Mouse (Mus musculus): ENCODE measurements around the gene Inpp4b. TPM values are rescaled to one million over a fixed set of nuclear protein-coding genes. Genes with fewer than 3 reads are reported as not detected.
"Not testable (repeated sequence)": the region's sequence is repeated elsewhere in the genome, so short reads cannot be mapped to it uniquely, and the experiment has no call there.

The Inpp4b gene
- polyA plus RNA-seq, 1 experiment: 2.7 TPM

GRCm38 (mm10) chr8:81996823-81997222 is 654.5 kb downstream of the Inpp4b start:
- no peak overlapping the region for H3K27ac ChIP-seq (ENCODE audit: insufficient read depth, low read length)
- TF ChIP-seq POLR2A (IDR thresholded peaks at IDR 0.05; ENCODE audit: extremely low read depth, insufficient read depth, low read length): no peak
- TF ChIP-seq CTCF (IDR thresholded peaks at IDR 0.05; ENCODE audit: extremely low read depth, insufficient read depth, low read length): no peak
- H3K4me1 ChIP-seq (ENCODE audit: control insufficient read depth, insufficient read depth, low read length): no peaks in the 10 kb centered on the region; the same call in 1 of the 2 replicates
- no peak overlapping the region for H3K4me3 ChIP-seq (ENCODE audit: insufficient read depth, low read length)

- TF ChIP-seq CTCF (IDR thresholded peaks at IDR 0.05; ENCODE audit: extremely low read depth, insufficient read depth, low read length): no peak
- no peak for TF ChIP-seq POLR2A (IDR thresholded peaks at IDR 0.05; ENCODE audit: extremely low read depth, insufficient read depth, low read length)
- no peak overlapping the region for H3K4me3 ChIP-seq (ENCODE audit: insufficient read depth, low read length)
- no peaks in the 10 kb centered on the region for H3K4me1 ChIP-seq (ENCODE audit: control insufficient read depth, insufficient read depth, low read length)
- no peak overlapping the region for H3K27ac ChIP-seq (ENCODE audit: insufficient read depth, low read length)
Measured at GRCm38 (mm10) chr8:82004158-82004557, 661.8 kb downstream of the Inpp4b start.

DNA sequence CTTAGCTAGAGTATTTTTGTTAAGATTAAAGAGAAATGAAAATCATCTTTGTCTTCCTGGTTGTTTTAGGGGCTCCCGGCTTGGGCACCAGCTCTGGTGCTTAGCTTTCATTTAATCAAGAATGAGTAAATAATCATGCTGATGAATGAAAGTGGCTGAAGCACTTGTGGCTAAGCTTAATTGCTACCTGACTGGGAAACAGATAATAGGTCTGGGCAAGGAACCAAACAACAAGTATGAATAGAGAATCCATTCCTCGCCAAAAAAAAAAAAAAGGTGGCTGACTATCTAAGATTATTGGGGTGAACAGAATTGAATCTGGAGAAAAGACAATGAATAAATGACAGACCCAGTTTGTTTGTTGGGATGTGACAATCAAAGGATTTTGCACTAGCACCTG is 663.1 kb downstream of the Inpp4b start:
- no peak overlapping the region for H3K4me3 ChIP-seq (ENCODE audit: insufficient read depth, low read length)
- no peaks in the 10 kb centered on the region for H3K4me1 ChIP-seq (ENCODE audit: control insufficient read depth, insufficient read depth, low read length)
- no peak overlapping the region for H3K27ac ChIP-seq (ENCODE audit: insufficient read depth, low read length)
- TF ChIP-seq POLR2A (IDR thresholded peaks at IDR 0.05; ENCODE audit: extremely low read depth, insufficient read depth, low read length): no peak
- TF ChIP-seq CTCF (IDR thresholded peaks at IDR 0.05; ENCODE audit: extremely low read depth, insufficient read depth, low read length): no peak

- Histone ChIP-seq H3K4me1 (ENCODE audit: control insufficient read depth, insufficient read depth, low read length) (no peaks in the 10 kb centered on the region), H3K27ac (ENCODE audit: insufficient read depth, low read length) (no peak overlapping the region), H3K4me3 (ENCODE audit: insufficient read depth, low read length) (no peak overlapping the region)
- no peak for TF ChIP-seq POLR2A (IDR thresholded peaks at IDR 0.05; ENCODE audit: extremely low read depth, insufficient read depth, low read length)
- TF ChIP-seq CTCF (IDR thresholded peaks at IDR 0.05; ENCODE audit: extremely low read depth, insufficient read depth, low read length): no peak
Measured at GRCm38 (mm10) chr8:82017792-82018191, 675.4 kb downstream of the Inpp4b start.

DNA sequence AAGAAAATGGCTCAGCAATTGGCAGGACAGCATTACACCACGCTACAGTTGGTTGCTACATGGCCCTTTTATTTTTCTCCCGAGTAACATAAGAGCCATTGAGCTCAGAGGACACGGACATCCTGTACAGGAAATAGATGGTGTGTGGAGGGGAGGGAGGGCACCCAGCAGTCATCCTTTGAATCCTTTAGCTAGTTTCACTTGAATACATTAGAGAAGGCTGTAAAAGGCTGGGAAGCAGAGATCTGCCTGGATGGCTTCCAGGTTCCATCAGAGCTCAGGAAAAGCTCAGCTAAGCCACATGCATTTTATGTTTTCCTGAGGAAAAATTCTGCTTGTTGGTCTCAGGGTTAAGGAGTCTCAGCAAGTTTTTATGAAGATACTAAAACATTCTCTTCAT is 685.0 kb downstream of the Inpp4b start:
- H3K27ac ChIP-seq (ENCODE audit: insufficient read depth, low read length): no peak overlapping the region
- TF ChIP-seq POLR2A (IDR thresholded peaks at IDR 0.05; ENCODE audit: extremely low read depth, insufficient read depth, low read length): no peak
- no peak for TF ChIP-seq CTCF (IDR thresholded peaks at IDR 0.05; ENCODE audit: extremely low read depth, insufficient read depth, low read length)
- H3K4me1 ChIP-seq (ENCODE audit: control insufficient read depth, insufficient read depth, low read length): no peaks in the 10 kb centered on the region
- no peak overlapping the region for H3K4me3 ChIP-seq (ENCODE audit: insufficient read depth, low read length)

GRCm38 (mm10) chr8:82028896-82029295 is 686.5 kb downstream of the Inpp4b start:
- no peak overlapping the region for H3K4me3 ChIP-seq (ENCODE audit: insufficient read depth, low read length)
- TF ChIP-seq CTCF (IDR thresholded peaks at IDR 0.05; ENCODE audit: extremely low read depth, insufficient read depth, low read length) (peak; percentile 37; the same call in 1 of the 2 replicates), POLR2A (IDR thresholded peaks at IDR 0.05; ENCODE audit: extremely low read depth, insufficient read depth, low read length) (no peak)
- no peak overlapping the region for H3K27ac ChIP-seq (ENCODE audit: insufficient read depth, low read length)
- H3K4me1 ChIP-seq (ENCODE audit: control insufficient read depth, insufficient read depth, low read length): no peaks in the 10 kb centered on the region

- not testable (repeated sequence) for H3K4me3 ChIP-seq (ENCODE audit: insufficient read depth, low read length); H3K4me1 ChIP-seq (ENCODE audit: control insufficient read depth, insufficient read depth, low read length); H3K27ac ChIP-seq (ENCODE audit: insufficient read depth, low read length)
- TF ChIP-seq CTCF (IDR thresholded peaks at IDR 0.05; ENCODE audit: extremely low read depth, insufficient read depth, low read length): peak; percentile 15; the same call in 1 of the 2 replicates
Measured at GRCm38 (mm10) chr8:82032035-82032434, 689.7 kb downstream of the Inpp4b start.

- H3K4me1 ChIP-seq (ENCODE audit: control insufficient read depth, insufficient read depth, low read length): no peaks in the 10 kb centered on the region
- no peak overlapping the region for H3K4me3 ChIP-seq (ENCODE audit: insufficient read depth, low read length)
- TF ChIP-seq CTCF (IDR thresholded peaks at IDR 0.05; ENCODE audit: extremely low read depth, insufficient read depth, low read length): no peak
- TF ChIP-seq POLR2A (IDR thresholded peaks at IDR 0.05; ENCODE audit: extremely low read depth, insufficient read depth, low read length): no peak
- H3K27ac ChIP-seq (ENCODE audit: insufficient read depth, low read length): no peak overlapping the region
Measured at GRCm38 (mm10) chr8:82054030-82054429, 711.7 kb downstream of the Inpp4b start.

GRCm38 (mm10) chr8:82067619-82068018 is 725.3 kb downstream of the Inpp4b start:
- Histone ChIP-seq H3K4me3 (ENCODE audit: insufficient read depth, low read length) (no peak overlapping the region), H3K4me1 (ENCODE audit: control insufficient read depth, insufficient read depth, low read length) (no peaks in the 10 kb centered on the region), H3K27ac (ENCODE audit: insufficient read depth, low read length) (no peak overlapping the region)
- TF ChIP-seq CTCF (IDR thresholded peaks at IDR 0.05; ENCODE audit: extremely low read depth, insufficient read depth, low read length) (no peak), POLR2A (IDR thresholded peaks at IDR 0.05; ENCODE audit: extremely low read depth, insufficient read depth, low read length) (no peak)

GRCm38 (mm10) chr8:82079267-82079666 is 736.9 kb downstream of the Inpp4b start:
- no peak for TF ChIP-seq POLR2A (IDR thresholded peaks at IDR 0.05; ENCODE audit: extremely low read depth, insufficient read depth, low read length)

DNA sequence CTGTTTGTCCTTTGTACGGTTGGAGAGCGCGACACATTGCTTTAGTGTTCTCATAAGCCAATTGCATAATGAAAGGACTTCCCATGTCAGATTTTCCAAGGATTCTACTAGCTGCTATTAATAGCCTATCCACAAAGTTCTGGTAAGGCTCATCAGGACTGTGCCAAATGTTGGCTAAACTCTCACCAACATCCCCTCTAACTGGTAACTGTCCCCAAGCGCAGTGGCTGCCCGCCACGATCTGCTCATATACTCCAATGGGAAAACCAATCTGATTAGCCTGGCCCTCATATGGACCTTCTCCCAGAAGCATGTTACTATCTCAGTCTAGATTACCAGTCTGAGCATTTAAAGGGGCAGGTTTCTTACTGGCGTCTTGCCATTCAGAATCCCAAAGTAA is 744.3 kb downstream of the Inpp4b start:
- H3K4me3 ChIP-seq (ENCODE audit: insufficient read depth, low read length); H3K27ac ChIP-seq (ENCODE audit: insufficient read depth, low read length); H3K4me1 ChIP-seq (ENCODE audit: control insufficient read depth, insufficient read depth, low read length): not testable (repeated sequence)

More at GRCm38 (mm10) chr8:82079267-82079666, 736.9 kb downstream of the Inpp4b start:
- Histone ChIP-seq H3K4me1 (ENCODE audit: control insufficient read depth, insufficient read depth, low read length) (no peaks in the 10 kb centered on the region), H3K27ac (ENCODE audit: insufficient read depth, low read length) (no peak overlapping the region), H3K4me3 (ENCODE audit: insufficient read depth, low read length) (no peak overlapping the region)

Measured in cortical plate, adult 2 months (tissue).